Mouse (Mus musculus): Measurements from ENCODE around the gene Cdk2ap2. TPM values are rescaled to one million over a fixed set of nuclear protein-coding genes. Genes with fewer than 3 reads are reported as not detected.

Cdk2ap2 gene
- polyA plus RNA-seq, 1 experiment: 247 TPM

GRCm38 (mm10) chr19:4099056-4099455, 2.1 kb downstream of the Cdk2ap2 start:
- peaks cover 13% of the 10 kb centered on the region for H3K36me3 ChIP-seq (ENCODE audit: control insufficient read depth, insufficient read depth, low read length)
- WGBS: 3% methylated on average over 9 of the region's 9 CpGs
- peak overlapping the region; percentile 80 for H3K27ac ChIP-seq (ENCODE audit: insufficient read depth, low read length)
- peaks cover 25% of the 10 kb centered on the region for H3K4me1 ChIP-seq (ENCODE audit: control insufficient read depth, insufficient read depth, insufficient read length)
- DNase-seq (ENCODE audit: low read depth in 1 of 2, low spot score in 2 of 2): peak; percentile 84 to 93
- no peak for TF ChIP-seq POLR2A (IDR thresholded peaks at IDR 0.05; ENCODE audit: low read depth, low read length)
- peak; percentile 95 for TF ChIP-seq CTCF (IDR thresholded peaks at IDR 0.05; ENCODE audit: extremely low read depth, insufficient read depth, insufficient read length, insufficient replicate concordance)
- peak overlapping the region; percentile 89; the same call in 1 of the 2 replicates for H3K4me3 ChIP-seq (ENCODE audit: extremely low read depth, insufficient read depth, insufficient read length)
- no peaks in the 10 kb centered on the region for H3K27me3 ChIP-seq (ENCODE audit: control insufficient read depth, insufficient read depth, low read length)

DNA sequence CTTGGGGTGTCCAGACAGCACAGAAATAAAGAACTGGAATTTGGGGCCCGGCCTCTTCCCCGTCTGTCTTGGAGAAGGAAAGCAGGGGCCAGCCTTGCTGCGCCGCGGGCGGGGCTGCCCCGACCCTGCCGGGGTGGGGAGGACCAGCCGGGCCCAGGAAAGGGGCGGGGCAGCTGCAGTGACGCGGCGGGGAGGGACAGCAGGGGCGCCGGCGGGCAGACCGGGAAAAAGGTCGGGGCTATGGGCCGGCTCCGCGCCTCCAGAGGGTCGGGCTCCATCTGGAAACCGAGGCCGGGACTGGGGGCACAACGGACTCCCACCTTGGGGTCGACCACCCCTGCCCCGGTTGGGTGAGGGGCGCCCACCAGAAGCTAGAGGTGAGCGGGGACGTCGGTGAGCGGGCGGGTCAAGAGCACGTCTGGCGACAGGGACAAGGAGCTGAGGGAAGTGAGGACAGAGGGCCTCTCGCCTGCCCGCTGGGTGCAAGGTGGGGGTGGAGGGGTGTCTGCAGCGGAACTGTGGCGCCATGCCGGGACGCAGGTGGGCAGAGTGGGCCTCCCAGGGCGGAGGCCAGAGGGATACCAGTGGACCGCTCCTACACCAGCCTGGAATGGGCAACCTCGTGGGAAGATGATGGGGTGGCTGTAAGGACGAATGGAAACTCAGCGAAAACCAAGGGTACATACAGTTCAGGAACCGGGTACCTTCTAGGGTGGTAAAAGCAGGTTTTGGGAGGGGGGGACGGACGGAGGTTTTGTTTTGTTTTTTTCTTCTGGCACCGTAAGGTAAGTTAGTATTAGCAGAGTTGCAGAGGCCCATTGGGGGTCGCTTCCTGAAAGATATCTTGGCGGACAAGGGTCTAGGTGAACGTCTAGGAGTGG, 3.1 kb downstream of the Cdk2ap2 start, which contains the start of gene Pitpnm1:
Gene Pitpnm1 (plus strand): TSS at position 162 of the 881 bp plus-strand sequence.
- Histone ChIP-seq H3K36me3 (ENCODE audit: control insufficient read depth, insufficient read depth, low read length) (peaks cover 20% of the 10 kb centered on the region), H3K4me1 (ENCODE audit: control insufficient read depth, insufficient read depth, insufficient read length) (peaks cover 25% of the 10 kb centered on the region), H3K4me3 (ENCODE audit: extremely low read depth, insufficient read depth, insufficient read length) (peak within 1 kb of the TSS; percentile 89), H3K27me3 (ENCODE audit: control insufficient read depth, insufficient read depth, low read length) (no peaks in the 10 kb centered on the region), H3K27ac (ENCODE audit: insufficient read depth, low read length) (peak within 1 kb of the TSS; percentile 92)
- no peak; the same call in 1 of the 2 replicates for TF ChIP-seq POLR2A (IDR thresholded peaks at IDR 0.05; ENCODE audit: low read depth, low read length)
- no peak for TF ChIP-seq CTCF (IDR thresholded peaks at IDR 0.05; ENCODE audit: extremely low read depth, insufficient read depth, insufficient read length, insufficient replicate concordance)
- peak in 1 of 2 experiments; percentile 89 for DNase-seq (ENCODE audit: low read depth in 1 of 2, low spot score in 2 of 2)
- WGBS: under 1% methylated on average over 53 of the region's 53 CpGs

DNA sequence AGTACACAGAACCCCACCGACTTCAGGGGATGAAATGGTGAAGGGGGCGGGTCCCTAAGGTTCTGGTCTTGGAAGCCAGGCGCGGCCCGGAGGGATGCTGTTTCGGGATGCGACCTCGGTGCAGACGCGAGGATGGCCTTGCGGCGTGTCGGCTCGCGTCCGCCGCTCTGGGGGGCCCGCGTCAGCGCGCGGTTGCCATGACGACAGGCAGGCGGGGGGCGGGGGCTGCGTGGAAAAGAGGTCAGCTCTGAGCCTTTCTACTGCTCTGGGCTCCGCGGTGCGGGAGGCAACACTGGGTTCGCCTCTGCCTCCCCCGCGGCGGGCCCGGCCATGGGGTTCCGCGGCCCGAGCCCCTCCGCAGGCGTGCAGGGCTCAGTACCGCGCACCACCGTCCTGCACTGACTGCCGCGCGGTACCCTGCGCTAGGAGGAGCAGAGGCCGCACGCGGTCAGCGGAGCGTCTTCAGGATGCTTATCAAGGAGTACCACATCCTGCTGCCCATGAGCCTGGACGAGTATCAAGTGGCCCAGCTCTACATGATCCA, 3.8 kb downstream of the Cdk2ap2 start:
- no peaks in the 10 kb centered on the region for H3K27me3 ChIP-seq (ENCODE audit: control insufficient read depth, insufficient read depth, low read length)
- no peak for DNase-seq (ENCODE audit: low read depth in 1 of 2, low spot score in 2 of 2)
- no peak overlapping the region for H3K27ac ChIP-seq (ENCODE audit: insufficient read depth, low read length)
- peaks cover 25% of the 10 kb centered on the region for H3K4me1 ChIP-seq (ENCODE audit: control insufficient read depth, insufficient read depth, insufficient read length)
- peaks cover 26% of the 10 kb centered on the region for H3K36me3 ChIP-seq (ENCODE audit: control insufficient read depth, insufficient read depth, low read length)
- H3K4me3 ChIP-seq (ENCODE audit: extremely low read depth, insufficient read depth, insufficient read length): peak overlapping the region; percentile 89
- 2% methylated on average over 51 of the region's 52 CpGs for WGBS
- no peak for TF ChIP-seq CTCF (IDR thresholded peaks at IDR 0.05; ENCODE audit: extremely low read depth, insufficient read depth, insufficient read length, insufficient replicate concordance)
- TF ChIP-seq POLR2A (IDR thresholded peaks at IDR 0.05; ENCODE audit: low read depth, low read length): no peak

GRCm38 (mm10) chr19:4101466-4101865, 4.5 kb downstream of the Cdk2ap2 start:
- 94% methylated on average over 6 of the region's 6 CpGs for WGBS
- TF ChIP-seq CTCF (IDR thresholded peaks at IDR 0.05; ENCODE audit: extremely low read depth, insufficient read depth, insufficient read length, insufficient replicate concordance): no peak
- no peak for TF ChIP-seq POLR2A (IDR thresholded peaks at IDR 0.05; ENCODE audit: low read depth, low read length)

DNA sequence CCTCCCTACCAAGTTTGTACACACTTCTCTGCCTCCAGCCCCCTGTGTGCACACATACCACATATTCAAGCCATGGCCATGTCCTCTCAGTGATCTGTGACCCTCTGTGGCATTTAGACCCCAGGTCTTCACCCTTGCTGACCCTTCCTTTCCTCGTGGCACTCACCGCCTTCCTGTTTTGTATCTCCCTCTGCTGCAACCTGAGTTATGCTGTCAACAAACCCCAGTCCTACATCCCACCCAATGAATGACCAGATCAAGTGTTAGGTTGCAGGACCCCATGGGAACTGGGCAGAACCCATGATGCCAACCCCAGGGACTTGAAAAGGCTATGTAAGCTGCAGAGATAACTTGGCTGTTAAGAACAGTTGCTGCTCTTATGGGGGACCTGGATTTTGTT, 5.1 kb downstream of the Cdk2ap2 start:
- TF ChIP-seq CTCF (IDR thresholded peaks at IDR 0.05; ENCODE audit: extremely low read depth, insufficient read depth, insufficient read length, insufficient replicate concordance): no peak
- TF ChIP-seq POLR2A (IDR thresholded peaks at IDR 0.05; ENCODE audit: low read depth, low read length): no peak
- Histone ChIP-seq H3K27me3 (ENCODE audit: control insufficient read depth, insufficient read depth, low read length) (no peaks in the 10 kb centered on the region), H3K4me3 (ENCODE audit: extremely low read depth, insufficient read depth, insufficient read length) (no peak overlapping the region), H3K27ac (ENCODE audit: insufficient read depth, low read length) (no peak overlapping the region), H3K4me1 (ENCODE audit: control insufficient read depth, insufficient read depth, insufficient read length) (peaks cover 21% of the 10 kb centered on the region), H3K36me3 (ENCODE audit: control insufficient read depth, insufficient read depth, low read length) (peaks cover 32% of the 10 kb centered on the region)
- DNase-seq (ENCODE audit: low read depth in 1 of 2, low spot score in 2 of 2): no peak
- 92% methylated on average over 2 of the region's 2 CpGs for WGBS

More at GRCm38 (mm10) chr19:4101466-4101865, 4.5 kb downstream of the Cdk2ap2 start:
- H3K27me3 ChIP-seq (ENCODE audit: control insufficient read depth, insufficient read depth, low read length): no peaks in the 10 kb centered on the region
- peaks cover 29% of the 10 kb centered on the region for H3K36me3 ChIP-seq (ENCODE audit: control insufficient read depth, insufficient read depth, low read length)
- peaks cover 23% of the 10 kb centered on the region for H3K4me1 ChIP-seq (ENCODE audit: control insufficient read depth, insufficient read depth, insufficient read length)
- no peak overlapping the region for H3K4me3 ChIP-seq (ENCODE audit: extremely low read depth, insufficient read depth, insufficient read length)
- H3K27ac ChIP-seq (ENCODE audit: insufficient read depth, low read length): no peak overlapping the region
- no peak for DNase-seq (ENCODE audit: low read depth in 1 of 2, low spot score in 2 of 2)

DNA sequence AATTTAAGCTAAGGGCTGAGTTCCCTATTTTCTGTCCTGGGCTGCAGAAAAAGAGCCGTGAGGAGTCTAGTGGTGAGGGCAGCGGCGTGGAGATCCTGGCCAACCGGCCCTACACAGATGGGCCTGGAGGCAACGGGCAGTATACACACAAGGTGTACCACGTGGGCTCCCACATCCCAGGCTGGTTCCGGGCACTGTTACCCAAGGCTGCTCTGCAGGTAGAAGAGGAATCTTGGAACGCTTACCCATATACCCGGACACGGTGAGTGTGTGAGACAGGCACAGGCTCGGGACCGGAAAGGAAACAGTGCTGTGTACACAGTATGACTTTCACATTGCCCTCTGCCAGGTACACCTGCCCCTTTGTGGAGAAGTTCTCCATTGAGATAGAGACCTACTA, 5.6 kb downstream of the Cdk2ap2 start:
- Histone ChIP-seq H3K4me3 (ENCODE audit: extremely low read depth, insufficient read depth, insufficient read length) (no peak overlapping the region), H3K4me1 (ENCODE audit: control insufficient read depth, insufficient read depth, insufficient read length) (peaks cover 21% of the 10 kb centered on the region), H3K27ac (ENCODE audit: insufficient read depth, low read length) (no peak overlapping the region), H3K36me3 (ENCODE audit: control insufficient read depth, insufficient read depth, low read length) (peaks cover 33% of the 10 kb centered on the region), H3K27me3 (ENCODE audit: control insufficient read depth, insufficient read depth, low read length) (no peaks in the 10 kb centered on the region)
- TF ChIP-seq POLR2A (IDR thresholded peaks at IDR 0.05; ENCODE audit: low read depth, low read length) (no peak), CTCF (IDR thresholded peaks at IDR 0.05; ENCODE audit: extremely low read depth, insufficient read depth, insufficient read length, insufficient replicate concordance) (no peak)
- DNase-seq (ENCODE audit: low read depth in 1 of 2, low spot score in 2 of 2): no peak
- 76% methylated on average over 12 of the region's 12 CpGs for WGBS
